Mouse (Mus musculus): Measurements from ENCODE around the gene Msl1.

Gene Msl1

DNA sequence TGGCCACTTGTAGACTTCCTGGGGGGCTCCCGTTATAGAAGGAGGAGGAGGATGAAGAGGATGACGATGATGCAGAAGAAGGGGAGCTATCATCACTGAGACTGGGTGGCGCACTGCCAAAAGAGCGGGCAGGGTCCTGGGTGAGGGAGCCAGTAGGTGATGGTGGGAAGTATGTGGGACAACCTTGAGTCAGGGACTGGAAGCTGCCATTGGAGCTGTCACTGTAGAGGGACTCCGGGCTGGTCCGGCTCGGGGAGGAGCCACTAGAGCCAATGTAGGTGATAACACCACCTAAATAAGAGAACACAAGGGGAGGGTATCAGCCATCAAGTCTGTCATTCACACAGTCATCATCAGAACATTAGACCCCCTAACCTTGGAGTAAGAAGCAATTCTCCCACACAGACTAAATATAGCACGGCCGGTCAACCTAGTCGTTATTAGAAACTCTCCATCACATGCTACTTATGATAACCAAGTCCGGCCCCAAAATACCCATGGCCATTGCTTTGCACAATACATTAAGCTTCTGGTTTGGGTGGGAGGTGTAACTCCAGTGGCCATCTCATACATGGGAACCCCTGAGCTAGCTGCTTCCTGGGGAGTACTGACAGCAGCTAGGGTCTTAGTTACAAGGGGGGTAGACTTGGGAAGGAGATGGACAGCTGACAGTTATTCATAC lies 23.3 kb upstream of the Msl1 start:
- no peak for TF ChIP-seq NANOG (IDR thresholded peaks at IDR 0.05; ENCODE audit: borderline replicate concordance, low read length)
- TF ChIP-seq CTCF (conservative IDR thresholded peaks at IDR 0.05; ENCODE audit: low read length) = no peak
- no peak for TF ChIP-seq POU5F1 (IDR thresholded peaks at IDR 0.05; ENCODE audit: borderline replicate concordance, low read length)
- Histone ChIP-seq H3K9me3 (ENCODE audit: low read length) (no peaks in the 10 kb centered on the region), H3K4me1 (replicated peaks; ENCODE audit: low read depth, low read length) (peaks cover 87% of the 10 kb centered on the region), H3K4me3 (replicated peaks; ENCODE audit: low read length) (no peak overlapping the region), H3K36me3 (ENCODE audit: insufficient read depth, low read length) (peaks cover 49% of the 10 kb centered on the region), H3K27me3 (ENCODE audit: insufficient read depth, low read length) (peaks cover 29% of the 10 kb centered on the region)

DNA sequence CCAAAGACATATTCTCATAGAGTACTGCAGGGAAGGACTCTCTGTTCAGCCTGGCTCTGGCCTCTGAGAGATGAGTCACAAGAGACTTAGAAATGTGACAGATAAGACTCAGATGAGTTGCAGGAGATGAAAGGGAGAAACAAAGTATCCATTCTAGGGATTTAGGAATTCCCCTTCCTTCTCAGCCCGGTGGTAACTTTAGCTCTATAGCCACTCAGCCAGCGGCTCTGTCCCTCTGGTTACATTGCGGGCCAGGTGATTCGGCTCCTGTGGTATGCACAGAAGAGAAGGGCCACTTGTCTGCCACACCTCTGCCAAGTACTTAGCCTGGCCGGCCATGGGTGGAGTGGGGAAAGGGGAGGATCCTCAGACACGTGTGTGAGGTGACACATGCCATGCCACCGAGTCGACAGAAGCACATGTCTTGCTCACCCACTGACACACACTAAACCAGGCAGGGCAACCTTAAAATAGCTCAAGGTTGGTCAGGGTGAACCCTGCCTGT lies 22.6 kb upstream of the Msl1 start:
- peaks cover 29% of the 10 kb centered on the region for H3K27me3 ChIP-seq (ENCODE audit: insufficient read depth, low read length)
- peaks cover 49% of the 10 kb centered on the region for H3K36me3 ChIP-seq (ENCODE audit: insufficient read depth, low read length)
- H3K9me3 ChIP-seq (ENCODE audit: low read length) = no peaks in the 10 kb centered on the region
- no peak overlapping the region for H3K4me3 ChIP-seq (replicated peaks; ENCODE audit: low read length)
- H3K4me1 ChIP-seq (replicated peaks; ENCODE audit: low read depth, low read length) = peaks cover 87% of the 10 kb centered on the region
- TF ChIP-seq NANOG (IDR thresholded peaks at IDR 0.05; ENCODE audit: borderline replicate concordance, low read length) (no peak), CTCF (conservative IDR thresholded peaks at IDR 0.05; ENCODE audit: low read length) (no peak), POU5F1 (IDR thresholded peaks at IDR 0.05; ENCODE audit: borderline replicate concordance, low read length) (no peak)

- TF ChIP-seq CTCF (conservative IDR thresholded peaks at IDR 0.05; ENCODE audit: low read length) = no peak
- no peak for TF ChIP-seq NANOG (IDR thresholded peaks at IDR 0.05; ENCODE audit: borderline replicate concordance, low read length)
- no peak for TF ChIP-seq POU5F1 (IDR thresholded peaks at IDR 0.05; ENCODE audit: borderline replicate concordance, low read length)
- Histone ChIP-seq H3K4me3 (replicated peaks; ENCODE audit: low read length) (peak overlapping the region; percentile 79), H3K9me3 (ENCODE audit: low read length) (no peaks in the 10 kb centered on the region), H3K4me1 (replicated peaks; ENCODE audit: low read depth, low read length) (peaks cover 80% of the 10 kb centered on the region), H3K36me3 (ENCODE audit: insufficient read depth, low read length) (peaks cover 40% of the 10 kb centered on the region), H3K27me3 (ENCODE audit: insufficient read depth, low read length) (peaks cover 26% of the 10 kb centered on the region)
Measured at GRCm38 (mm10) chr11:98773635-98774295, 21.6 kb upstream of the Msl1 start.

DNA sequence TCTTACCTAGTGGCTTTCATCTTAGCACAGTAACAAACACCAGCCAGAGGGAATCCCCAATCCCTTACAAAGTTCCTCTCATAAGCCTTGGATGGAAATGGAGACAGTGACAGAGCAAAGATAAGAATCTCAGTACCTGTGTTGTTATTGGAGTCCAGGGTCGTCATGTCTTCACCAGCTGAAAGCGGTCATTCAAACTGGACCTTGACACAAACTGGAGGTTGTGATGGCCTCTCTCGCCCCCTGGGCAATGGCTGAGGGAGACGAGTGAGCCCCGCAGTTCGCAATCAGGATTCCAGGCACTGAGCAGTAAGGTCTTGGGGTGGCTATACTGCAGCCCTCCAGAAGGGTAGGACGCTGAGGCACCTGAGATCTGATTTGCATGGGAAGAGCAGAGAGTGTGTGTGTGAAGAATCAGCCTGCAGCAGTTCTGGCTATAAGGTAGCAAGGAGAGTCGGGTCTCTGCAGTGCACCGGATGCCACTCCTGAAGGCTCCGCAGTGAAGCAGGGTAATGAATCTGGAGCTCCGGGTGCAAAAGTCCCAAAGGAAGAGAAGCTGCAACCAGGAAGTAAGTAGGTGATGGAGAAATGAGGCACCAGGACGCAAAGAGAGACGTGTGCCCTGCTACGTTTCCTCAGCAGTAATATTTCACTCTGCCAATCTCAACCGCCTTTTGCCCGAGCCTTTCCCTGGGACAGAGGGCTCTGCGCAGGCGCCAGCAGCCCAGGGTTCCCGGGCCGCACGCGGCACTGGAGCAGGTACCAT lies 20.6 kb upstream of the Msl1 start, which contains the start of gene Nr1d1:
Nr1d1 (minus strand) TSS at position 752 of the 766 bp plus-strand sequence.
- Histone ChIP-seq H3K4me1 (replicated peaks; ENCODE audit: low read depth, low read length) (peaks cover 77% of the 10 kb centered on the region), H3K36me3 (ENCODE audit: insufficient read depth, low read length) (peaks cover 30% of the 10 kb centered on the region), H3K27me3 (ENCODE audit: insufficient read depth, low read length) (peaks cover 23% of the 10 kb centered on the region), H3K9me3 (ENCODE audit: low read length) (no peaks in the 10 kb centered on the region), H3K4me3 (replicated peaks; ENCODE audit: low read length) (peak within 1 kb of the TSS; percentile 79)
- TF ChIP-seq NANOG (IDR thresholded peaks at IDR 0.05; ENCODE audit: borderline replicate concordance, low read length) (no peak), CTCF (conservative IDR thresholded peaks at IDR 0.05; ENCODE audit: low read length) (no peak), POU5F1 (IDR thresholded peaks at IDR 0.05; ENCODE audit: borderline replicate concordance, low read length) (no peak)

GRCm38 (mm10) chr11:98775348-98776051 lies 19.8 kb upstream of the Msl1 start:
- Histone ChIP-seq H3K27me3 (ENCODE audit: insufficient read depth, low read length) (peaks cover 23% of the 10 kb centered on the region), H3K36me3 (ENCODE audit: insufficient read depth, low read length) (peaks cover 22% of the 10 kb centered on the region), H3K9me3 (ENCODE audit: low read length) (no peaks in the 10 kb centered on the region), H3K4me3 (replicated peaks; ENCODE audit: low read length) (peak overlapping the region; percentile 79), H3K4me1 (replicated peaks; ENCODE audit: low read depth, low read length) (peaks cover 77% of the 10 kb centered on the region)
- TF ChIP-seq POU5F1 (IDR thresholded peaks at IDR 0.05; ENCODE audit: borderline replicate concordance, low read length) (no peak), NANOG (IDR thresholded peaks at IDR 0.05; ENCODE audit: borderline replicate concordance, low read length) (no peak), CTCF (conservative IDR thresholded peaks at IDR 0.05; ENCODE audit: low read length) (no peak)

- Histone ChIP-seq H3K4me3 (replicated peaks; ENCODE audit: low read length) (peak overlapping the region; percentile 79), H3K27me3 (ENCODE audit: insufficient read depth, low read length) (peaks cover 23% of the 10 kb centered on the region), H3K36me3 (ENCODE audit: insufficient read depth, low read length) (peaks cover 15% of the 10 kb centered on the region), H3K9me3 (ENCODE audit: low read length) (no peaks in the 10 kb centered on the region), H3K4me1 (replicated peaks; ENCODE audit: low read depth, low read length) (peaks cover 77% of the 10 kb centered on the region)
- TF ChIP-seq NANOG (IDR thresholded peaks at IDR 0.05; ENCODE audit: borderline replicate concordance, low read length) (no peak), CTCF (conservative IDR thresholded peaks at IDR 0.05; ENCODE audit: low read length) (no peak), POU5F1 (IDR thresholded peaks at IDR 0.05; ENCODE audit: borderline replicate concordance, low read length) (no peak)
Measured at GRCm38 (mm10) chr11:98776052-98776764, 19.1 kb upstream of the Msl1 start.

DNA sequence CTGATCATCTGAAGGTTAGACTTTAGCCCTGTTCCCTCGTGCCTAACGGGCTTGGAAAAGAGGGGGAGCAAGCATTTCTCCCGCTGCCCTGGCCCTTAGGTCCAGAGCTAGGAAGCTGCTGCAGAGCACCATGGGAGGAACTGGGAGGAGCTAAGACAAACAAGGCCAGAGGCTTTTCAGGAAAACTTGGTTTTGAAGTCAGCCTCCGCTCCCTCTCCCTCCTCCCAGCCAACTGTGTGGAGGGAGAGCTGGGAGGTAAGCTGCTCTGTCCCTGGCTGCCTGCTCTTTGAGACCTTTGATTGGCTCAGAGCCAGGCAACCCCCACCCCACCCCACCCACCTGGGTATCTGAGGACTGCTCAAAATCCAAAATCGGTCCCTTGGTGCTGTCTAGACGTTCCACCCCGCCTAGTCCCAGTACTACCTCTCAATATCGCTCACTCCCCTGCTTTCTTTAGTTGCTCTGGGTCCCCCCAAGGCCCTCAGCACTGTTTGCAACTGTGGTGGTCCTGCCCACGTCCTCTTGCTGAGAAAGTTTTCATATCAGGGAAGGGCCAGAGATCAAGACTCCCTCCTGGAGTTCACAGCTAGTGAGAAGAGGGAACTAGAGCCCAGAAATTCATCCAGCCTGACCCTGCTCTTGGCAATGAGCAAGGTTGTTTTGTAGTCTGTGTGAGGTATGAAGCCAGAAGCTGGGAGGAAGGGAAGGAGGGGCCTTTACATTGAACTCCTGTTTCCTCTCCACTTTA lies 18.3 kb upstream of the Msl1 start:
- Histone ChIP-seq H3K27me3 (ENCODE audit: insufficient read depth, low read length) (peaks cover 28% of the 10 kb centered on the region), H3K4me3 (replicated peaks; ENCODE audit: low read length) (peak overlapping the region; percentile 79), H3K36me3 (ENCODE audit: insufficient read depth, low read length) (peaks cover 7% of the 10 kb centered on the region), H3K9me3 (ENCODE audit: low read length) (no peaks in the 10 kb centered on the region), H3K4me1 (replicated peaks; ENCODE audit: low read depth, low read length) (peaks cover 83% of the 10 kb centered on the region)
- no peak for TF ChIP-seq CTCF (conservative IDR thresholded peaks at IDR 0.05; ENCODE audit: low read length)
- no peak for TF ChIP-seq POU5F1 (IDR thresholded peaks at IDR 0.05; ENCODE audit: borderline replicate concordance, low read length)
- no peak for TF ChIP-seq NANOG (IDR thresholded peaks at IDR 0.05; ENCODE audit: borderline replicate concordance, low read length)
